Mouse (Mus musculus): ENCODE results near the gene Brd4. TPM values are rescaled to one million over a fixed set of nuclear protein-coding genes. Genes with fewer than 3 reads are reported as not detected.

Brd4 gene
- total and polyA plus RNA-seq, 3 experiments, result 12.3 to 91.4 TPM; not detected in 1

DNA sequence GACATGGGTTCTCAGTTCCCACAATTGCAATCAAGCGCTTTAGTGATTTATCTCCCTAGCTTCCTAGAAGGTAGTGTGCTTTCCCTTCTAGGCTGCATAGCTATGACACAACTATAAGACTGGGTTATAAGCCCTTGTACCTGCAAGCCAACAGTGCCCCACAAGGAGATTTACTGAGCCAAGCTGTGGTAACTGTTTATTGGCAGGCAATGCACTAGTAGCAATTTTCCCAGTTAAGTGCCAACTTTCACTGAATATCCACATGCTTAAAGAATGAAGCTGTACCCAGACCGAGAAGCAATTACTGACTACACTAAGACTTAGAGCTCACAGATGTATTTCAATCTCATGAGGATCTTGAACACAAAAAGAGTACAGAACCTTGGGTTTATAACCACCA, 20.9 kb downstream of the Brd4 start:
- Histone ChIP-seq H3K9ac (ENCODE audit: control insufficient read depth, low read depth, low read length, poor library complexity, severe bottlenecking) (no peak overlapping the region), H3K27ac (ENCODE audit: control insufficient read depth, low read depth, low read length) (no peak overlapping the region), H3K27me3 (ENCODE audit: control insufficient read depth in 1 of 2, insufficient read depth in 2 of 2, low read length in 2 of 2) (no peaks in the 10 kb centered on the region), H3K9me3 (replicated peaks; ENCODE audit: insufficient read depth, low read length) (no peaks in the 10 kb centered on the region), H3K36me3 (ENCODE audit: control insufficient read depth in 1 of 2, insufficient read depth in 2 of 2, low read length in 2 of 2) (peaks cover 11 to 21% of the 10 kb centered on the region in 2 experiments), H3K4me3 (ENCODE audit: control insufficient read depth in 1 of 2, insufficient read depth in 1 of 2, low read depth in 2 of 2, low read length in 2 of 2) (no peak overlapping the region), H3K4me1 (ENCODE audit: control insufficient read depth in 1 of 2, insufficient read depth in 2 of 2, low read length in 2 of 2) (peaks cover 16% of the 10 kb centered on the region in 2 experiments), H3K79me2 (ENCODE audit: control insufficient read depth, insufficient read depth, low read length, poor library complexity) (peaks cover 78% of the 10 kb centered on the region)
- TF ChIP-seq RAD21 (IDR thresholded peaks at IDR 0.05; ENCODE audit: low read depth, low read length) (no peak), NELFE (IDR thresholded peaks at IDR 0.05; ENCODE audit: low read depth, low read length) (no peak), MAX (IDR thresholded peaks at IDR 0.05; ENCODE audit: low read length) (no peak), BHLHE40 (IDR thresholded peaks at IDR 0.05; ENCODE audit: borderline replicate concordance, low read depth, low read length) (no peak), NRF1 (IDR thresholded peaks at IDR 0.05; ENCODE audit: insufficient read depth, low read depth, low read length, poor library complexity, severe bottlenecking) (no peak)
- DNase-seq (ENCODE audit: low read depth, low spot score), result no peak

DNA sequence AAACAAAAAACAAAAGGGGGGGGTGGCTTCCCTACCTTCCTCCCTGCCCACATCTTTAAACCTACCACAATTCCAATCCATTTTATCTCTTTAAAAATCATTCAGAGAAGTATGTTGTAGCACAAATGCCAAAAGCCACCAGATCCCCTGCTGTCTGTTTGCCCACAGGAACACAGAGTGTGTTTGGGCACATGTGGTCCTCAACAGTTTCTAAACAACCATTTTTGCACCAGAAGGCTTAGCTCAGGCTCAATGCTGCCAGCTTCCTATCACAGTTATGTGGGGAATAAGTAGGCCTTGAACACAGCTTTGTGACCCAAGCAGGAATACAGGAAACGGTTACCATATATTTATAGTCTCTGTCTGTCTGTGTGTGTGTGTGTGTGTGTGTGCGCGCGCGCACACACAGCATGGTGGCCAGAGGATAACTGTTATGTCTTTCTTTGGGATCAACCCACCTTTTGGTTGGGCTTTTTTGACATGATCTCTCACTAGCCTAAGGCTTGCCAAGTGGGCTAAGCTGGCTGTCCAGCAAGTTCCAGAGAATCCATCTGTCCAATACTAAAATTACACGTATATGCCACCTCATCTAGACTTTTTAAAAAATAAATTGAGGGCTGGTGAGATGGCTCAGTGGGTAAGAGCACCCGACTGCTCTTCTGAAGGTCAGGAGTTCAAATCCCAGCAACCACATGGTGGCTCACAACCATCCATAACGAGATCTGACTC, 21.5 kb downstream of the Brd4 start:
- Histone ChIP-seq H3K9ac (ENCODE audit: control insufficient read depth, low read depth, low read length, poor library complexity, severe bottlenecking) (no peak overlapping the region), H3K27me3 (ENCODE audit: control insufficient read depth in 1 of 2, insufficient read depth in 2 of 2, low read length in 2 of 2) (no peaks in the 10 kb centered on the region), H3K4me3 (ENCODE audit: control insufficient read depth in 1 of 2, insufficient read depth in 1 of 2, low read depth in 2 of 2, low read length in 2 of 2) (no peak overlapping the region), H3K9me3 (replicated peaks; ENCODE audit: insufficient read depth, low read length) (no peaks in the 10 kb centered on the region), H3K36me3 (ENCODE audit: control insufficient read depth in 1 of 2, insufficient read depth in 2 of 2, low read length in 2 of 2) (peaks cover 11 to 16% of the 10 kb centered on the region in 2 experiments), H3K79me2 (ENCODE audit: control insufficient read depth, insufficient read depth, low read length, poor library complexity) (peaks cover 79% of the 10 kb centered on the region), H3K27ac (ENCODE audit: control insufficient read depth, low read depth, low read length) (no peak overlapping the region), H3K4me1 (ENCODE audit: control insufficient read depth in 1 of 2, insufficient read depth in 2 of 2, low read length in 2 of 2) (peaks cover 10 to 15% of the 10 kb centered on the region in 2 experiments)
- no peak for DNase-seq (ENCODE audit: low read depth, low spot score)
- TF ChIP-seq KAT2A (conservative IDR thresholded peaks at IDR 0.05; ENCODE audit: low read depth, low read length) (no peak), MAZ (IDR thresholded peaks at IDR 0.05; ENCODE audit: low read depth, low read length) (no peak), ZC3H11A (IDR thresholded peaks at IDR 0.05; ENCODE audit: low read depth, low read length) (no peak), NRF1 (IDR thresholded peaks at IDR 0.05; ENCODE audit: insufficient read depth, low read depth, low read length, poor library complexity, severe bottlenecking) (no peak), TBP (IDR thresholded peaks at IDR 0.05; ENCODE audit: low read depth, low read length) (no peak), MXI1 (IDR thresholded peaks at IDR 0.05; ENCODE audit: low read depth, low read length) (no peak), E2F4 (IDR thresholded peaks at IDR 0.05; ENCODE audit: borderline replicate concordance, low read depth, low read length) (no peak), CHD2 (IDR thresholded peaks at IDR 0.05; ENCODE audit: low read length) (no peak), CTCF (IDR thresholded peaks at IDR 0.05 in 2 of 3, conservative IDR thresholded peaks at IDR 0.05 in 1 of 3; ENCODE audit: control insufficient read depth in 1 of 3, insufficient read depth in 1 of 3, low read depth in 2 of 3, low read length in 3 of 3, poor library complexity in 1 of 3, severe bottlenecking in 1 of 3) (no peak)

DNA sequence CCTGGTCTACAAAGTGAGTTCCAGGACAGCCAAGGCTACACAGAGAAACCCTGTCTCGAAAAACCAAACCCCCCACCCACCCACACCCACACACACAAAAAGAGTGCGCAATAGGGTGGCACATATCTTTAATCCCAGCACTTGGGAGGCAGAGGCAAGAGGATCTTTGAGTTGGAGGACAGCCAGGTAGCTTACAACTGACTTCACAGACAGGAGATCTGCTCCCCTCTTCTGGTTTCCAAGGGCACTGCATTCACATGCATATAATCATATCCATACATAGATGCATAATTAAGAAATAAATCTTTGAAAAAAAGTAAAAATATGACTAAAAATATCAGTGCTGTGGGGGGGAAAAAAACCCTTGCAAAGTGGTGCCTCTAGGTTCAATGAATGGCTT, 25.7 kb downstream of the Brd4 start:
- Histone ChIP-seq H3K4me3 (ENCODE audit: control insufficient read depth in 1 of 2, insufficient read depth in 1 of 2, low read depth in 2 of 2, low read length in 2 of 2) (no peak overlapping the region), H3K27ac (ENCODE audit: control insufficient read depth, low read depth, low read length) (no peak overlapping the region), H3K4me1 (ENCODE audit: control insufficient read depth in 1 of 2, insufficient read depth in 2 of 2, low read length in 2 of 2) (peaks cover 0 to 6% of the 10 kb centered on the region in 2 experiments; a peak in 2 of 4 replicates), H3K27me3 (ENCODE audit: control insufficient read depth in 1 of 2, insufficient read depth in 2 of 2, low read length in 2 of 2) (no peaks in the 10 kb centered on the region), H3K9me3 (replicated peaks; ENCODE audit: insufficient read depth, low read length) (no peaks in the 10 kb centered on the region), H3K36me3 (ENCODE audit: control insufficient read depth in 1 of 2, insufficient read depth in 2 of 2, low read length in 2 of 2) (peaks cover 5 to 10% of the 10 kb centered on the region in 2 experiments), H3K79me2 (ENCODE audit: control insufficient read depth, insufficient read depth, low read length, poor library complexity) (peaks cover 77% of the 10 kb centered on the region), H3K9ac (ENCODE audit: control insufficient read depth, low read depth, low read length, poor library complexity, severe bottlenecking) (no peak overlapping the region)
- TF ChIP-seq SIN3A (IDR thresholded peaks at IDR 0.05; ENCODE audit: low read length), result no peak
- peak in 2 of 3 experiments; percentile 12 to 32; a peak in 3 of 6 replicates for TF ChIP-seq CTCF (IDR thresholded peaks at IDR 0.05 in 2 of 3, conservative IDR thresholded peaks at IDR 0.05 in 1 of 3; ENCODE audit: control insufficient read depth in 1 of 3, insufficient read depth in 1 of 3, low read depth in 2 of 3, low read length in 3 of 3, poor library complexity in 1 of 3, severe bottlenecking in 1 of 3)
- TF ChIP-seq ETS1 (IDR thresholded peaks at IDR 0.05; ENCODE audit: low read depth, low read length), result no peak
- no peak for TF ChIP-seq HCFC1 (IDR thresholded peaks at IDR 0.05; ENCODE audit: low read depth, low read length)
- TF ChIP-seq ELF1 (IDR thresholded peaks at IDR 0.05; ENCODE audit: low read depth, low read length), result no peak
- no peak for TF ChIP-seq NELFE (IDR thresholded peaks at IDR 0.05; ENCODE audit: low read depth, low read length)
- no peak for TF ChIP-seq KAT2A (conservative IDR thresholded peaks at IDR 0.05; ENCODE audit: low read depth, low read length)
- TF ChIP-seq E2F4 (IDR thresholded peaks at IDR 0.05; ENCODE audit: borderline replicate concordance, low read depth, low read length), result no peak
- TF ChIP-seq USF2 (IDR thresholded peaks at IDR 0.05; ENCODE audit: borderline replicate concordance in 1 of 2, insufficient read depth in 1 of 2, low read depth in 1 of 2, low read length in 2 of 2), result no peak
- TF ChIP-seq ZC3H11A (IDR thresholded peaks at IDR 0.05; ENCODE audit: low read depth, low read length), result no peak
- TF ChIP-seq MAX (IDR thresholded peaks at IDR 0.05; ENCODE audit: low read length), result no peak
- no peak for TF ChIP-seq USF1 (IDR thresholded peaks at IDR 0.05; ENCODE audit: low read depth, low read length)
- TF ChIP-seq MYB (IDR thresholded peaks at IDR 0.05; ENCODE audit: low read depth, low read length), result no peak
- no peak for TF ChIP-seq MXI1 (IDR thresholded peaks at IDR 0.05; ENCODE audit: low read depth, low read length)
- 0 out of 2 replicates have a peak, but pooled peaks have one; percentile 20 for TF ChIP-seq SMC3 (IDR thresholded peaks at IDR 0.05; ENCODE audit: low read depth, low read length)
- TF ChIP-seq BHLHE40 (IDR thresholded peaks at IDR 0.05; ENCODE audit: borderline replicate concordance, low read depth, low read length), result no peak
- DNase-seq (ENCODE audit: low read depth, low spot score), result peak; percentile 60

Measured in MEL (cell line).